Mouse (Mus musculus) ES-E14 (cell line): ENCODE results near the gene Ppp2r3a. TPM values are rescaled to one million over a fixed set of nuclear protein-coding genes. Genes with fewer than 3 reads are reported as not detected.

ENCODE experiments used
- DNase-seq: peaks from one replicate; pipeline ENCODE4 v3.0.0-alpha.2; 2013; ENCODE audit warnings: low read depth, low spot score
- H3K27ac ChIP-seq: 2 replicates; pipeline ENCODE4 v1.5.1; 2012; ENCODE audit warnings: low read depth, mild to moderate bottlenecking, low read length, moderate library complexity, mixed read lengths; ENCODE audit not compliant: poor library complexity, insufficient read depth, severe bottlenecking
- H3K36me3 ChIP-seq: 2 replicates; pipeline ENCODE4 v1.6.1; 2012; ENCODE audit warnings: mild to moderate bottlenecking, low read length, moderate library complexity, mixed read lengths; ENCODE audit not compliant: control insufficient read depth, poor library complexity, insufficient read depth, severe bottlenecking
- H3K4me1 ChIP-seq, 2 experiments: fragments of 150-350 bp in 1 of 2; sonication (generic) in 1 of 2; 2 replicates each; pipeline ENCODE4 v1.6.1; 2012; ENCODE audit warnings: low read length in 2 of 2, mild to moderate bottlenecking in 1 of 2, mixed read lengths in 1 of 2; ENCODE audit not compliant: control insufficient read depth in 2 of 2, insufficient read depth in 2 of 2, poor library complexity in 1 of 2
- H3K4me3 ChIP-seq, 2 experiments: fragments of 150-350 bp in 1 of 2; sonication (generic) in 1 of 2; 2 replicates each; pipeline ENCODE4 v1.5.1; 2012; ENCODE audit warnings: low read length in 2 of 2, low read depth in 1 of 2, mild to moderate bottlenecking in 1 of 2, mixed read lengths in 1 of 2; ENCODE audit not compliant: insufficient read depth in 1 of 2, poor library complexity in 1 of 2, severe bottlenecking in 1 of 2
- H3K9ac ChIP-seq: 2 replicates; pipeline ENCODE4 v1.6.1; 2012; ENCODE audit warnings: low read depth, mild to moderate bottlenecking, low read length, mixed read lengths; ENCODE audit not compliant: poor library complexity, insufficient read depth, severe bottlenecking
- H3K9me3 ChIP-seq: fragments of 150-350 bp; sonication (generic); 2 replicates; pipeline ENCODE4 v1.6.1; 2012; ENCODE audit warnings: low read depth, mild to moderate bottlenecking, low read length; ENCODE audit not compliant: control insufficient read depth, insufficient read depth
- CHD2 ChIP-seq: IDR thresholded peaks from 2 replicates; pipeline ENCODE4 v1.6.1; 2014; ENCODE audit warnings: mild to moderate bottlenecking, low read depth, low read length, inconsistent platforms
- HCFC1 ChIP-seq: IDR thresholded peaks from 2 replicates; pipeline ENCODE4 v1.6.1; 2012; ENCODE audit warnings: low read length, inconsistent platforms, borderline replicate concordance; ENCODE audit not compliant: insufficient read depth
- MAFK ChIP-seq: IDR thresholded peaks from 2 replicates; pipeline ENCODE4 v1.6.1; 2014; ENCODE audit warnings: mild to moderate bottlenecking, low read depth, low read length, inconsistent platforms; ENCODE audit not compliant: insufficient read depth
- ZC3H11A ChIP-seq: IDR thresholded peaks from 2 replicates; pipeline ENCODE4 v1.6.1; 2012; ENCODE audit warnings: low read depth, mild to moderate bottlenecking, inconsistent platforms, low read length, borderline replicate concordance
- ZNF384 ChIP-seq: IDR thresholded peaks from 2 replicates; pipeline ENCODE4 v1.6.1; 2012; ENCODE audit warnings: low read depth, low read length, inconsistent platforms
- in situ Hi-C, 2 experiments: fragments of 600-800 bp; cut with MboI; formaldehyde crosslinking; loops; one replicate each; pipeline ENCODE4 v1.15.1; 2025; ENCODE audit warnings: low sequenced_read_pairs in 2 of 2, inconsistent platforms in 1 of 2; ENCODE audit not compliant: unreplicated experiment in 2 of 2
- total RNA-seq: library from RNA; depleted of rRNA; stranded (reverse); fragments of 300-350 nt; gene quantifications from 2 replicates; pipeline ENCODE4 v1.2.3, GENCODE M21; 2012; rRNA removed

The Ppp2r3a gene
- 3.5 and 4.1 TPM in 2 replicates for total RNA-seq

DNA sequence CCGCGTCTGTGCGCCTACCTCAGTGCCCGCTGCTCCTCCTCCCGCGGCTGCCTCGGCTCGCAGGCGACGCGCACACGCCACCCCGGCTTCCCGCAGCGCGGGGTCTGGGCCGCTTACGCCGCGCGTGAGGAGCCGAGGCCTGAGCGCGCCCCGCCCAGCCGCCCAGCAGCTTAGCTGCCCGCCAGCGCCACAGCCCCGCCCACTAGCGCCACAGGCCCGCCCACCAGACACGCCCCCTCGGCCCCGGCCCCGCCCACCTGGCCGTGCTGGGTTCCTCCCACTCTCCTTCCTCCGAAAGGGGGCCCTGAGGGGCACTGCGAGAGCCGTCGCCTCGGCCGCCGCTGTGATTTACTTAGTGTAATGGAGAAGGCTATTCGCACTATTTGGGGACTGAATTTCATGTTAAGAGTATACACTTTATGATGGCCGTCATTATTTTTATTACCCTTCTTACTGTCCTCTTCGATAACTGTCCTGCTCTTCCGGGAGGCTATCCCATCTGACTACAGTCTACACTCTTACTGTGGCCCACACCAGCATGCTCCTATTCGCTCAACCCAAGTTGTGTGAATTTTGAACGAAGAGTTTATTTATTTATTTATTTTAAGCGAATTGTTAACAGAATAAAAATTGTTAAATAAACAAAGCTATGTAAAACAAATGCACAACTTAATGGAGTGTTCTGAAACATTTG, at the start of gene Ppp2r3a:
Ppp2r3a (minus strand) TSS at position 152 of the 694 bp plus-strand sequence.
- H3K9me3 ChIP-seq: no peaks in the 10 kb centered on the region
- H3K4me1 ChIP-seq: peaks cover 0 to 2% of the 10 kb centered on the region in 2 experiments; a peak in 1 of 4 replicates
- DNase-seq: peak; percentile 80

DNA sequence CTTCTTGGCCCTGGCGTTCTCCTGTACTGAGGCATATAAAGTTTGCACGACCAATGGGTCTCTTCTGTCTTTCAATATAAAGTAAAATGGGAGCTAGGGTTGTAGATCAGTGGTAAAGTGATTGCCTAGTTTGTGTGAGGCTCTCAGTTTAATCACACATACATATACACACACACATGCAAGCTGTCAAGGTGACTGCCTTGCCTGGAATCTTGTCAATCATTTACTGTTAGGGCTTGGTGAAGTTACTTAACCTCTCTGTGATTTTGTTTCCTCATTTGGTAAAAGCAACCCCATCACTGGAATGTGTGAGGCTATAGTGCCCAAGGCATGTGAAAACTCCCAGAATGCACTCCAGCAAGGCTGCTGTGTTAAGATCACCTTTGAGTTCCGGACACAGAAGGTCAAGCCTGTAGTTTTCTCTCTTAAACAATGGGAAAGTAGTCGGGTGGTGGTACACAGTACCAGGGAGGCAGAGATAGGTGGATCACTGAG, 48.9 kb upstream of the Ppp2r3a start:
- in situ Hi-C loops: loop anchor here (25.0 kb wide), 1 partner anchor 1062 kb away; the partner anchor contains the start of gene Ephb1 (in 2 of the 2)
- Histone ChIP-seq H3K9me3 (peaks cover 6% of the 10 kb centered on the region; the same call in 1 of the 2 replicates), H3K36me3 (no peaks in the 10 kb centered on the region), H3K4me1 (no peaks in the 10 kb centered on the region), H3K27ac (no peak overlapping the region), H3K4me3 (no peak overlapping the region), H3K9ac (no peak overlapping the region)
- TF ChIP-seq MAFK: no peak
- no peak for TF ChIP-seq ZNF384
- no peak for TF ChIP-seq HCFC1
- no peak for TF ChIP-seq CHD2
- TF ChIP-seq ZC3H11A: no peak
- DNase-seq: no peak

More for the DNA sequence above, at the start of gene Ppp2r3a:
- H3K9ac ChIP-seq: peak within 1 kb of the TSS; percentile 87
- no peak for TF ChIP-seq HCFC1
- TF ChIP-seq ZC3H11A: no peak
- no peak for TF ChIP-seq ZNF384
- no peak for TF ChIP-seq CHD2
- TF ChIP-seq MAFK: no peak
- in situ Hi-C loops: no loop called here
- H3K27ac ChIP-seq: no peak within 1 kb of the TSS
- H3K36me3 ChIP-seq: no peaks in the 10 kb centered on the region
- peak within 1 kb of the TSS; percentile 89 to 98 for H3K4me3 ChIP-seq

DNA sequence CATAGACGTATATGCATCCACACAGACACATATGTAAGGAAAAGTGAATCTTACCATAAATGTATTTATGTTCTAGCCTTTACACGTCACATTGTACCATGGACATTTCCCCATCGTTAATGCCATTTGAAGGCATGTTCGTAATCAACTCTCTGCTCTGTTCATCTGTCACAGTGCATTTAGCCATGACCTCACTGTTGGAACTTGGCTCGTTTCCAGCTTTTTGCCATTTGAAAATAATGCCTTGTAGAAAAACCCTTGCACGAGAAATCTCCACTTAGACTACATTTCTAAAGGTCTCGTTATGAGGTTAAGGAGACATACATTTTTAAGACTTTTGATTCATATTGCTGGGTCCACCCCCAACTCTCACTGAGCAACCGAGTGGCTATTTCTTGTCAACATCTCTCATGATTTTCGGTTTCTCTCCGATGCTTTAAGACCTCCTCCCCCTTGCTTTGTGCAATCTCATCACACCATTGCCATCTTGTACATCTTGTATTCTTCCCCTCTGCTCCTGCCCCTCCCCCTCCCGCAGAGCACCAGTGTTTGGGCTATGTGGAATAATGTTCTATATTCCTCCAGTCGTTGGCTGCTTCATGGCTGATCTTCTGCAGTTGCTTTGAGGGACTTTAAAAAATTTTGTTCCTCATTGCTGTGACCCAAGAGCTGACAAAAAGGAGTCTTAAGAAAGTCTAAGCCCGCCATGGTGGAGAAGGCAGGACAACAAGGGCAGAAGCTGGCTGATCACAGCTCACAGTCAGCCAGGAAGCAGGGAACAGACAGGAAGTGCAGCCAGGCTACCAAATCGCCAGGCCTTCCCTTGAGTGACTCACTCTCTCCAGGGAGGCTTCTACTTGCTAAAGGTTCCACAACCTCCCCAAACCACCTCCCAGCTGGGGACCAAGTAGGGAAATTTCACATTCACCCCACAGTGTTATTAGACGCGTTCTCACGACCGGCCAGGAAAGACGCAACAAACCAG, 40.4 kb upstream of the Ppp2r3a start:
- no peaks in the 10 kb centered on the region; the same call in 1 of the 2 replicates for H3K36me3 ChIP-seq
- in situ Hi-C loops: no loop called here
- DNase-seq: no peak
- TF ChIP-seq HCFC1: no peak
- TF ChIP-seq MAFK: no peak
- TF ChIP-seq CHD2: no peak
- no peak for TF ChIP-seq ZNF384
- no peak for TF ChIP-seq ZC3H11A
- no peak overlapping the region for H3K9ac ChIP-seq
- no peaks in the 10 kb centered on the region for H3K4me1 ChIP-seq
- H3K27ac ChIP-seq: no peak overlapping the region
- no peak overlapping the region for H3K4me3 ChIP-seq
- peaks cover 3% of the 10 kb centered on the region; the same call in 1 of the 2 replicates for H3K9me3 ChIP-seq

DNA sequence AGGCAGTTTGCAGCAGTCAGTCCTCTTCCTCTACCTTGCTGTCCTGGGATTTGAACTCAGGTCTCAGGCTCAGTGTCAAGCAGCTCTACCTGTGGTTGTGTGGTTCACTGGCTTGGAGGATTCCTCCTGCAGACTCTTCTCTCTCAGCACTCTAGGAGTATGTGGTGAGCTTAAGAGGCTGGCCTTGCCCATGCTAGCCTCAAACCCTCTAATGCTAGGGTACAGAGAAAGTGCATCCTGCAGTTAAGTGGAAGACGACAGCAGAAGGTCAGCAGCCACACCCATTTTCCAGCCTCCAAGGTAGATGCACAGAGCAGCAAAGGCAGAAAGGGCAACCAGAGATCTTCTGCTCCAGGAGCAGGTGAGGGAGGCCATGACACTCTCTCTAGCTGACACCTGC, 39.3 kb upstream of the Ppp2r3a start:
- no peak for DNase-seq

More for the DNA sequence above, 39.3 kb upstream of the Ppp2r3a start:
- H3K9me3 ChIP-seq: peaks cover 3% of the 10 kb centered on the region; the same call in 1 of the 2 replicates
- TF ChIP-seq HCFC1 (no peak), ZC3H11A (no peak), CHD2 (no peak), ZNF384 (no peak), MAFK (no peak)
- no peaks in the 10 kb centered on the region; the same call in 1 of the 2 replicates for H3K36me3 ChIP-seq
- in situ Hi-C loops: no loop called here
- H3K4me1 ChIP-seq: no peaks in the 10 kb centered on the region
- H3K4me3 ChIP-seq: no peak overlapping the region
- H3K27ac ChIP-seq: no peak overlapping the region
- H3K9ac ChIP-seq: no peak overlapping the region
